In genomic region chr14:64534194-64534593, GRCm38 (mm10) we compare ENCODE assay signal across 9 mouse cellular contexts.
A peak's percentile ranks its signal among the peaks of the same experiment; 100 is the strongest.
DNase-seq lines count a peak whose midpoint lies in the region; ATAC-seq and TF ChIP-seq lines count a peak whose summit lies in the region.
"Had no signal": no experiment of that assay in that cellular context is flagged by ENCODE, and none has a peak within 500 bp of the region (broad histone marks: within the 10 kb centered on the region; RNA-seq: fewer than 3 reads in every experiment).

No protein-coding gene starts in this region.

- peak overlapping the region; percentile 7; the same call in 1 of the 2 replicates for H3K9ac ChIP-seq in forebrain, embryonic 16.5 days (replicated peaks; ENCODE audit: low read depth, low read length)
- H3K9ac ChIP-seq in midbrain, embryonic 12.5 days (replicated peaks): no peak overlapping the region
- H3K9ac ChIP-seq: embryonic facial prominence, embryonic 13.5 days had no signal

- H3K27ac ChIP-seq in forebrain, embryonic 16.5 days (ENCODE audit: low read length): peak overlapping the region; percentile 97
- H3K27ac ChIP-seq in midbrain, embryonic 12.5 days (replicated peaks): peak overlapping the region; percentile 82
- no peak overlapping the region for H3K27ac ChIP-seq in kidney, adult 2 months (ENCODE audit: insufficient read depth, low read depth, low read length)
- H3K27ac ChIP-seq: embryonic facial prominence, embryonic 13.5 days; heart, embryonic 10.5 days had no signal

- no peaks in the 10 kb centered on the region for H3K36me3 ChIP-seq in forebrain, embryonic 16.5 days (ENCODE audit: control insufficient read depth, insufficient read depth)
- no peaks in the 10 kb centered on the region for H3K36me3 ChIP-seq in midbrain, embryonic 12.5 days
- no peaks in the 10 kb centered on the region for H3K36me3 ChIP-seq in kidney, adult 2 months (ENCODE audit: control insufficient read depth, insufficient read depth, low read length)
- H3K36me3 ChIP-seq: embryonic facial prominence, embryonic 13.5 days; heart, embryonic 10.5 days had no signal

- H3K4me3 ChIP-seq in forebrain, embryonic 16.5 days (replicated peaks; ENCODE audit: low read length): no peak overlapping the region
- no peak overlapping the region for H3K4me3 ChIP-seq in midbrain, embryonic 12.5 days
- H3K4me3 ChIP-seq in kidney, adult 2 months (ENCODE audit: insufficient read depth, low read depth, low read length): no peak overlapping the region
- H3K4me3 ChIP-seq: embryonic facial prominence, embryonic 13.5 days; heart, embryonic 10.5 days had no signal

- TF ChIP-seq CTCF in kidney, adult 2 months (conservative IDR thresholded peaks at IDR 0.05; ENCODE audit: insufficient read depth, insufficient read length, low read depth, low read length): no peak

- no peaks in the 10 kb centered on the region for H3K27me3 ChIP-seq in forebrain, embryonic 16.5 days (replicated peaks; ENCODE audit: control insufficient read depth, insufficient read depth, low read length)
- no peaks in the 10 kb centered on the region for H3K27me3 ChIP-seq in midbrain, embryonic 12.5 days
- H3K27me3 ChIP-seq in kidney, adult 2 months (replicated peaks; ENCODE audit: control insufficient read depth, insufficient read depth, low read length): no peaks in the 10 kb centered on the region
- H3K27me3 ChIP-seq: embryonic facial prominence, embryonic 13.5 days had no signal

- peak; percentile 64 for ATAC-seq in forebrain, embryonic 16.5 days
- no peak for ATAC-seq in midbrain, embryonic 12.5 days (ENCODE audit: low FRiP score, low read depth)

- DNase-seq in retina, embryonic 14.5 days (ENCODE audit: low spot score): peak; percentile 42
- DNase-seq in retina, postnatal 1 day: no peak
- DNase-seq in kidney, postnatal 14 days: no peak
- DNase-seq in kidney, adult 2 months: no peak
- DNase-seq in MN1 (ENCODE audit: low spot score): no peak

- H3K4me1 ChIP-seq in forebrain, embryonic 16.5 days (replicated peaks; ENCODE audit: control insufficient read depth, insufficient read depth, low read length): peaks cover 26% of the 10 kb centered on the region
- H3K4me1 ChIP-seq in midbrain, embryonic 12.5 days: peaks cover 30% of the 10 kb centered on the region
- H3K4me1 ChIP-seq in kidney, adult 2 months (ENCODE audit: control insufficient read depth, insufficient read depth, low read length): no peaks in the 10 kb centered on the region
- H3K4me1 ChIP-seq: embryonic facial prominence, embryonic 13.5 days; heart, embryonic 10.5 days had no signal

- H3K9me3 ChIP-seq in forebrain, embryonic 16.5 days (ENCODE audit: control insufficient read depth, low read length): no peaks in the 10 kb centered on the region
- no peaks in the 10 kb centered on the region for H3K9me3 ChIP-seq in midbrain, embryonic 12.5 days
- H3K9me3 ChIP-seq: embryonic facial prominence, embryonic 13.5 days; heart, embryonic 10.5 days had no signal

- H3K4me2 ChIP-seq in forebrain, embryonic 16.5 days (ENCODE audit: low read length): 0 out of 2 replicates have a peak overlapping the region, but pooled peaks have one; percentile 0
- peak overlapping the region; percentile 4; the same call in 1 of the 2 replicates for H3K4me2 ChIP-seq in midbrain, embryonic 12.5 days (replicated peaks)
- H3K4me2 ChIP-seq: embryonic facial prominence, embryonic 13.5 days had no signal

- TF ChIP-seq POLR2A in kidney, adult 2 months (IDR thresholded peaks at IDR 0.05; ENCODE audit: low read depth, low read length): no peak

- WGBS in forebrain, embryonic 16.5 days: 14% methylated on average over 4 of the region's 4 CpGs
- 29% methylated on average over 4 of the region's 4 CpGs for WGBS in midbrain, embryonic 12.5 days
- WGBS in kidney, adult 2 months: 39% methylated on average over 4 of the region's 4 CpGs
